Mouse (Mus musculus): Measurements from ENCODE around the gene Met.

Gene Met

DNA sequence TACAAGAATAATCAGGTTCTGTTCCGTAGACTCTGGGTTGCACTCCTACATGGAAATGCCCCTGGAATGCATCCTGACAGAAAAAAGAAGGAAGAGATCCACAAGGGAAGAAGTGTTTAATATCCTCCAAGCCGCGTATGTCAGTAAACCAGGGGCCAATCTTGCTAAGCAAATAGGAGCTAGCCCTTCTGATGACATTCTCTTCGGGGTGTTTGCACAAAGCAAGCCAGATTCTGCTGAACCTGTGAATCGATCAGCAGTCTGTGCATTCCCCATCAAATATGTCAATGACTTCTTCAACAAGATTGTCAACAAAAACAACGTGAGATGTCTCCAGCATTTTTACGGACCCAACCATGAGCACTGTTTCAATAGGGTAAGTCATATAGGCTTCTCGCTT lies 28.5 kb downstream of the Met start:
- DNase-seq (ENCODE audit: low spot score): no peak

DNA sequence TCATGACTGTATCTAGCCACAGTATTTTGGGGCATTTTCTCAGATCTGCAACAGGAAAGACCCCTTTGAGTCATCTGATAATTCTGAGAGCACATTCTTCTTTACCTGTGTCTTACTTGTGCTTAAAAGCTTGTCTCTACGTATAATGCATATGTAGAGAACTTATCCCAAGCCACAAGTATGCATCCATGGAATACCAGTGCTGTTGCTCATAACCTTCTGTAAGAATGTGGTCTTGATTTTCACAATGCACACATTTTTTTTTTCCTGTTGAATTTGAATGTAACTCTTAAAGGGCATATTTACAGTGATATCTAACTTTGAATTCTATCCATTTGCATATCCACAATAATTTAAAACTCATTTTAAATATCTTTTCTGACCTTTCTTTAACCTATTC lies 31.8 kb downstream of the Met start:
- no peak for DNase-seq (ENCODE audit: low spot score)

DNA sequence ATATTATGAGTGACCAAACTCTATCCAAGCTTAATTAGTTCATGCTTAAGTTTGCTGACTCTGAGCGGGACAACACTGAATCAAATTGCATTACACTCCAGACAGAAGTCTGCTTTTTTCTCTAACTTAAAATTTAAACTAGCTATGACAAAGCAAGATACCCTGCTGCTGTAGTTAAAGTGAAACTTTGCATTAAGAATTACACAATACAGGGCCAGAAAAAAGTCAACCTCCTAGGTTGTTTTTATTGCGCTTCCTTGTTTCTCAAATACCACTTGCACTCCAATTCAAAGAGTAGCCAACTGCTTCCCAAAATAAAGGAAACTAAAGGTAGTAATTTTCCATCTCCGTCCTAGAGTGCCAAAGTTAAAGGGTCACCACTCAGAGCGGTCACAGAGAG lies 33.8 kb downstream of the Met start:
- DNase-seq (ENCODE audit: low spot score): no peak

GRCm38 (mm10) chr6:17498801-17499200 lies 35.2 kb downstream of the Met start:
- DNase-seq (ENCODE audit: low spot score): no peak

DNA sequence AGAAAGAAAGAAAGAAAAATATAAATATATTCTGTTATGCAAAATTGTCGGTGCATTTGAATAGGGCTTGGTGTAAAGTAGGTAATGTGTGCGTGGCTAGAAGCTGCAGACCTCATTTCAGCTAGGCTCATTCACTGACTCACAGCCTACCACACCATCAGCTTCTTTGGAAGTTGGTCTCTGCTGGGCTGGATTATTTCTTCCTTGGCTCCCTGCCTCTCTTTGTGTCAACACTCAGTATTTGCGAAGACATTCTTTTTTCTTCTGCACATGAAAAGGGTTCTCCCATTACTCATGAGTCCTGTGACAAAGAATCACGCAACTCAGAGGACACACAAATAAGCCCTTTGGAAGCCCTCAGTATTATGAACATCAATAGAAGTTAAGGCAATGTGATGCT lies 37.8 kb downstream of the Met start:
- no peak for DNase-seq (ENCODE audit: low spot score)

GRCm38 (mm10) chr6:17502311-17502710 lies 38.7 kb downstream of the Met start:
- no peak for DNase-seq (ENCODE audit: low spot score)

DNA sequence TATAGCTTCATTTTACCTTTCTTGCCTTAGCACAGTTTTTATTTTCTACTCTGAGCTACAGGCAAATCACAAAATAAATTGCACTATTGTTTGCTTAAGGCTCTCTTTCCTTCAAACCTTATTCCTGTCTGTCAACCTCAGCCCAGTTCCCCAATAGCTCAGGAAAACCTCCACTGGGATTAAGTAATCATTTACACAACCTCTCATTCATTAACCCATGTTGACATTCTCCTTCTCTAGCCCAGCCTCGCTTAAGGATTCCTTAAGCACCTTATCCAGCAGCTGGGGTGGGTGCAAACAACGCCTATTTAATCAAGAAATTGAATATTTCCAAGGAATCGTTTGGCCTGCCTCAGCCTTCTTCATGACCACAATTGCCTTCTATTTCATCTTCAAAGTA lies 40.1 kb downstream of the Met start:
- DNase-seq (ENCODE audit: low spot score): no peak

- no peak for DNase-seq (ENCODE audit: low spot score)
These were observed 41.9 kb downstream of the Met start for GRCm38 (mm10) chr6:17505530-17505929.

GRCm38 (mm10) chr6:17506831-17507230 lies 43.2 kb downstream of the Met start:
- no peak for DNase-seq (ENCODE audit: low spot score)

- no peak for DNase-seq (ENCODE audit: low spot score)
These were observed 44.6 kb downstream of the Met start for GRCm38 (mm10) chr6:17508184-17508583.

GRCm38 (mm10) chr6:17508604-17509372 lies 45.2 kb downstream of the Met start:
- no peak for DNase-seq (ENCODE audit: low spot score)

DNA sequence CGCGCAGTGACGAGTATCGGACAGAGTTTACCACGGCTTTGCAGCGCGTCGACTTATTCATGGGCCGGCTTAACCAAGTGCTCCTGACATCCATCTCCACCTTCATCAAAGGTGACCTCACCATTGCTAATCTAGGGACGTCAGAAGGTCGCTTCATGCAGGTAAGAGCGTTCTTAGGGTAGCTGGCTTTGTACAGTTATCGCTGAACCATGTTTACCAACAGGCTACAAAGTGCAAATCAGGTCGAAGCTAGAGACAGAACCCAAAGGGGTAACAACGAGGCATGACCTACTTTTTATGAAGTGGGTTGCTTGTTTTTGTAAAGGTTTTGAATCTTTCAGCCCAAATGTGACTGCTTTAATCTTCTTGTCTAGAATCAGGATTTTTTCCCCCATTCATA lies 49.8 kb downstream of the Met start:
- DNase-seq (ENCODE audit: low spot score): no peak

DNA sequence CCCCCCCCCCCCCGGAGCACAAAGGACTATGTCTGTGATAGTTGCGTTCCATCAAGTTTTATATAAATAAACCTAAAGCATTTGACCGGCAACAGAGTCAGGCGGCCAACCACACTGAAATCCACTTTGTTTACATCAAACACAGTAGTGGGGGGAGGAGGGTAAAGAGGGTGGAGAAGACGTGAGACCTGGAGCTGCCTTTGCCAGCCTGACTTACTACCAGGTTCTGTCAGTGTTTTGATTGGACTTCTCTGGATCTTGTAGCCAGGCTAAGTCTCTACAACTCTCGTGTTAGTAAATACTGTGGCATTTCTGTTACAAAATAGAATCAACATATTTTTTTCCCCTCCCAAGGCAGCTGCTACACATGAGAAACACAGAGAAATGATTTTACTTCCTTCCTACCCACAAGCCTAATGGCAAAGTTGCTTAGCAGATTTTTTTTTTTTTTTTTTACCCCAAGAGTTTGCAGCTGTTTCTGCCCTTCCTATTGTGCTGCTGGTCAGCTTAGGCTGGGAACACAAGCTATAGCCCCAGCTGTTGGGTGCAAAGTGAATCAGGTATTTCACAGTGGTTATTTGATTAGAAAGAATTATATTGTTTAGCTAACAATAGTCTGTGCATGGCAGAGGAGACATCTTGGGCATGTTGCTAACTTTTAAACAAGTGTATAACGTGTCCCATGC lies 52.3 kb downstream of the Met start:
- no peak for DNase-seq (ENCODE audit: low spot score)

DNA sequence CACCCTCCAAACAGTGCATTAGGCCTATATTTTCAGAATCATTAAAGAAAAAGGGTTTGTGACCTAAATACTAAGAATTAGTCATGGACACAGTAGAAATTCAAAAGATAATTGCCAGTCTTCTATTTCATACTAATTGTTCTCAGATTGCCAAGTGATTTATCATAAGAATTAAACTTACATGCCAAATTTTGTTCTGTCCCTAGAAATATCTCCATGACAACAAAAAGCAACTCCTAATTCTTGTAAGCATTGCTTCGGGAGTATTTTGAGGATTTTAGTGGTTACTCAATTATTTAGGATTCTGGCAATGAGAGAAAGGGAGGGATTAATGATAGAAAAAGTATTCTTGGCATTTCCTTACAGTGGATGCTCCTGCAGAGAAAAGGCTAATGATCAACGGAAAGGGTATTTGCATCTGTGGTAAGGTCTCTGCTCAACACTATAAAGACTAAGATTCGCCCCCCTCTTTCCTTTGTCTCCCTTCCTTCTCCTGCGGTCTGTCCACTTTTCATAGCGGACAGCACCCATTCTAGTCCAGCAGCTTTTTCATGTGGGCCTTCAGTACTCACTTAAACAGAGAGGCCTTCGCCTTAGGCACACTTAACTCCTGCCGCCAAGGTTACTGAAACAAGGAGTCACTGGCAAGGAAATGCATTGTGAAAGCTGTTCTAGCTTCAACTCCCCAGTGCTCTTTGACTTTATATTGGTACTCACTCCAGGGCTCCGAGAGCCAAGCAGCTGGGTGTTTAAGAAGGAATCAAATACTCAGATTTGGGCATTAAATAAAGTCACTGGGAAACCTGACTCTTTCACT lies 58.5 kb downstream of the Met start:
- DNase-seq (ENCODE audit: low spot score): no peak

GRCm38 (mm10) chr6:17522917-17523316 lies 59.3 kb downstream of the Met start:
- DNase-seq (ENCODE audit: low spot score): no peak

GRCm38 (mm10) chr6:17529490-17530269 lies 66.1 kb downstream of the Met start:
- no peak for DNase-seq (ENCODE audit: low spot score)

- DNase-seq (ENCODE audit: low spot score): no peak
These were observed 78.0 kb downstream of the Met start for GRCm38 (mm10) chr6:17541615-17542014.

DNA sequence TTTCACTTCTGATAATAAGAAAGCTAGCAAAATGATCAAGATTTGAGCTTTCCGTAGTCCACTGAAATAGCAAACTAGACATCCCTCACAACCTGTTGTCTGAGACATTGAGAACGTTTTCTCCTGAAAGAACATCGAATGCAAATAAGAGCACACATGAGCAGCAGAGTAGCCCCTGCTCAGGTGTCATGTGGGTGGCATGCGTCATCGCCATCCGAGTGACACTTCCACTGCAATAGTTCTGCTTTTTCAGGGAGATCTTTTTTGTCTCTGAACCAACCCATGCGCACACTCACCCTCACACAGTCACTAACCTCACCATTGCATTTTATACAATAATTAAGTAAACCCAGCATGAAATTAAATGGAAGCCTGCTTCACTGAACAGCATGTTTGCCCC lies 78.8 kb downstream of the Met start:
- no peak for DNase-seq (ENCODE audit: low spot score)

DNA sequence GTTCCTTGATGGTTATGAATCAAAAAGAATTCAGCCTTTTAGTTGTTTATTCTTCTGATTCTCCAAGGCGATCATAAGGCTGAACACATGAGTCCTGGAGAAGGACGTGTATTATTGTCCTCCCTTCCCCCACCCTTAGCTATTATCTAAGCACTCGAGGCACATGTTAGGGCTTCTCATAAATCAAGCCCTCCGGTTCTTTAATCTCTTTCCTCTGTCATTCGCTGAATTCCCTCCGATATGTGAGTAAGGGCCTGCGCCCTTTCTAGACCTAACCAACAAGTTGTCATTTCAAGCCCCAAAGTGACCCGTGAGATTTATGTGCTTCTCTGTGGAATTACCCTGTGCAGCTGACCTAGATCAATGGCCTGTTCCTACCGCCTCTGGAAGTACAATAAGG lies 81.9 kb downstream of the Met start:
- no peak for DNase-seq (ENCODE audit: low spot score)

DNA sequence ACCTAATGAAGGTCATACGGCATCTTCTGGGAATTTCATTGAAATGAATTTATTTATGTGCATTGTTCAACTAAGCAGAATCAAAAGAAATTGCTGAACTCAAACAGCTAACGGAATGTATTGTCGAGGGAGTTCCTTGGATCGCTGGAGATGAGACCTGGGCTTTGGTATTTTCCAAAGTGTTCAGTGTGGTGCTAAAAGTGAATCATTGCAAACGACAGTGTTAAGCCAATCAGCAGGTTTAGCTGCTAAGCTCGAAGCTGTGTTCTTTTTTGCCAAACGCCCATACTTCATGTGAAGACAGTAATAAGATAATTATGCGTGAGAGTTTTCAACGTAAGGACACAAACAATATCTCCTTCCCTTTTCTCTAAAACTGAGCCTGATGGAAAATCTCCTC lies 82.7 kb downstream of the Met start:
- no peak for DNase-seq (ENCODE audit: low spot score)

GRCm38 (mm10) chr6:17546825-17547224 lies 83.2 kb downstream of the Met start:
- DNase-seq (ENCODE audit: low spot score): no peak

DNA sequence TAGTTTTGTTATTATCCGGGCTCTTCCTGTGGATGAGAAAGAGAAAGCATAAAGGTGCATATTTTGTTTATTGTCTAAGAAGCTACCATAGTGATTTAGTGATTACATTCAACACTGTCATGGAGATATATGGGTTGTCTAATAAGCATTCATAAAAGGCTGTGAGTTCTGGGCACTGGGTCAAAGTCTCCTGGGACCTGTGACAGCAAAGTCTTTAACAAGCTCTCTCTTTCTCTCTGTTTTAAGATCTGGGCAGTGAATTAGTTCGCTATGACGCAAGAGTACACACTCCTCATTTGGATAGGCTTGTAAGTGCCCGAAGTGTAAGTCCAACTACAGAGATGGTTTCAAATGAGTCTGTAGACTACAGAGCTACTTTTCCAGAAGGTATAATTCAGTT lies 85.2 kb downstream of the Met start:
- no peak for DNase-seq (ENCODE audit: low spot score)

Measured in c-Kit-positive CD71-positive TER-119-positive erythroid progenitor cells, embryonic 14.5 days (primary cell).